Mouse (Mus musculus) E14TG2a.4 (cell line): ENCODE measurements around the gene Slc30a5.

ENCODE experiments used
- CTCF ChIP-seq: conservative IDR thresholded peaks from 2 replicates; pipeline ENCODE4 v1.5.1; 2014; ENCODE audit warnings: low read length
- POU5F1 ChIP-seq: IDR thresholded peaks from 2 replicates; pipeline ENCODE4 v1.6.1; 2014; ENCODE audit warnings: low read length, borderline replicate concordance

- TF ChIP-seq CTCF, result no peak
- TF ChIP-seq POU5F1, result no peak
These were observed 77.9 kb downstream of the Slc30a5 start for GRCm38 (mm10) chr13:100755329-100755728.
